In the genomic region with DNA sequence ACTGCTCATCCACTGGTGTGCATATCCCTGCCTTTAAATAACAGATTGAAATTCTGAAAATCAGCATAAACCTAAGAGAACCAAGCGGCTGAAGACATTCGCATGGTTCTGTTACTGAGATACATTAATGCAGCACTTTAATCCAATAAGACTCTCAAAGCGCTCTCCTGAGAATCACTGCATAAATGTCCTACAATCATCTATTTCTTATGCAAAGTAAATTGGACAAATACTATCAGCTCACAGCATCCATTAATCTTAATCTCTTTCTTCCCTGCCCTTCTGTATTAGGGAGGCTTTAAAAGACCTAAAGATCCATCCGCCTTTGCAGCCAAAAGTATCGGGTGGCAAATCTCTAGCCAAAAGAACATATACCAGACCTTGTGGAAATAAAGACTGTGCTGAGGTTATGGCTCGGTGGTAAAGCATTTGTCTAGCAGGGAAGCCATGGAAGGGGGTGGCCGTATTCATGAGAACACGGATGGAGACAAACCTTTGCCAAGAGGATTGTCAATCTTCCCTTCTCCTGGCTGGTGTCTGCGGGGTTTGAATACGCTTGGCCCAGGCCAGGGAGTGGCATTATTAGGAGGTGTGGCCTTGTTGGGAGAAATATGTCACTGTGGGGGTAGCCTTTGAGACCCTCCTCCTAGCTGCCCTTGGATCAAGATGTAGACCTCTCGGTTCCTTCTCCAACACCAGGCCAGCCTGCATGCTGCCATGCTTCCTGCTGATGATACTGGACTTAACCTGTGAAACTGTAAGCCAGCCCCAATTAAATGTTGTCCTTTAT, we compare ENCODE assay signal across 23 mouse cellular contexts. TPM values are rescaled to one million over a fixed set of nuclear protein-coding genes. Genes with fewer than 3 reads are reported as not detected.
A peak's percentile ranks its signal among the peaks of the same experiment; 100 is the strongest.
DNase-seq lines count a peak whose midpoint lies in the region; ATAC-seq and TF ChIP-seq lines count a peak whose summit lies in the region.
"Had no signal": no experiment of that assay in that cellular context is flagged by ENCODE, and none has a peak within 500 bp of the region (broad histone marks: within the 10 kb centered on the region; RNA-seq: fewer than 3 reads in every experiment).

No protein-coding gene starts in this region.

- H3K4me1 ChIP-seq in forebrain, embryonic 14.5 days (ENCODE audit: control insufficient read depth, insufficient read depth, low read length), result peaks cover 11% of the 10 kb centered on the region; the same call in 1 of the 2 replicates
- peaks cover 35% of the 10 kb centered on the region for H3K4me1 ChIP-seq in forebrain, embryonic 12.5 days
- peaks cover 28% of the 10 kb centered on the region for H3K4me1 ChIP-seq in midbrain, embryonic 10.5 days
- H3K4me1 ChIP-seq in midbrain, postnatal 0 days (ENCODE audit: insufficient read depth, low read length), result no peaks in the 10 kb centered on the region
- peaks cover 28% of the 10 kb centered on the region for H3K4me1 ChIP-seq in midbrain, embryonic 12.5 days

- no peak for TF ChIP-seq CTCF in midbrain, postnatal 0 days (IDR thresholded peaks at IDR 0.05)

- no peaks in the 10 kb centered on the region for H3K9me3 ChIP-seq in forebrain, embryonic 14.5 days (replicated peaks; ENCODE audit: control insufficient read depth, low read length)
- no peaks in the 10 kb centered on the region for H3K9me3 ChIP-seq in forebrain, embryonic 12.5 days
- H3K9me3 ChIP-seq in midbrain, embryonic 10.5 days (replicated peaks), result no peaks in the 10 kb centered on the region
- H3K9me3 ChIP-seq in midbrain, postnatal 0 days (ENCODE audit: low read length), result no peaks in the 10 kb centered on the region
- no peaks in the 10 kb centered on the region for H3K9me3 ChIP-seq in midbrain, embryonic 12.5 days
- H3K9me3 ChIP-seq: embryonic facial prominence, embryonic 15.5 days; G1E; heart, embryonic 10.5 days; intestine, embryonic 15.5 days had no signal

- H3K27me3 ChIP-seq in forebrain, embryonic 14.5 days (replicated peaks; ENCODE audit: control insufficient read depth, insufficient read depth, low read length), result no peaks in the 10 kb centered on the region
- no peaks in the 10 kb centered on the region for H3K27me3 ChIP-seq in forebrain, embryonic 12.5 days
- no peaks in the 10 kb centered on the region for H3K27me3 ChIP-seq in midbrain, embryonic 10.5 days (ENCODE audit: low read depth, poor library complexity, severe bottlenecking)
- H3K27me3 ChIP-seq in midbrain, postnatal 0 days (ENCODE audit: insufficient read depth, low read length), result no peaks in the 10 kb centered on the region
- H3K27me3 ChIP-seq in midbrain, embryonic 12.5 days, result no peaks in the 10 kb centered on the region
- H3K27me3 ChIP-seq: CH12.LX; embryonic facial prominence, embryonic 15.5 days; intestine, embryonic 15.5 days had no signal

- peak; percentile 33; the same call in 1 of the 2 replicates for ATAC-seq in forebrain, embryonic 14.5 days
- no peak for ATAC-seq in forebrain, embryonic 12.5 days (ENCODE audit: low FRiP score)
- no peak for ATAC-seq in midbrain, postnatal 0 days (ENCODE audit: low FRiP score)
- 0 out of 2 replicates have a peak, but pooled peaks have one; percentile 29 for ATAC-seq in midbrain, embryonic 12.5 days (ENCODE audit: low FRiP score, low read depth)
- ATAC-seq: intestine, embryonic 15.5 days had no signal

- no peak overlapping the region for H3K27ac ChIP-seq in forebrain, embryonic 14.5 days (ENCODE audit: low read depth, low read length)
- no peak overlapping the region for H3K27ac ChIP-seq in forebrain, embryonic 12.5 days
- H3K27ac ChIP-seq in midbrain, embryonic 10.5 days (replicated peaks), result 0 out of 2 replicates have a peak overlapping the region, but pooled peaks have one; percentile 33
- H3K27ac ChIP-seq in midbrain, postnatal 0 days (ENCODE audit: low read depth, low read length), result no peak overlapping the region
- peak overlapping the region; percentile 60 for H3K27ac ChIP-seq in midbrain, embryonic 12.5 days (replicated peaks)
- H3K27ac ChIP-seq: embryonic facial prominence, embryonic 15.5 days; heart, embryonic 10.5 days; intestine, embryonic 15.5 days; stomach, postnatal 0 days had no signal

- no peaks in the 10 kb centered on the region for H3K36me3 ChIP-seq in forebrain, embryonic 14.5 days (ENCODE audit: control insufficient read depth, insufficient read depth, low read length)
- no peaks in the 10 kb centered on the region for H3K36me3 ChIP-seq in forebrain, embryonic 12.5 days (replicated peaks)
- no peaks in the 10 kb centered on the region for H3K36me3 ChIP-seq in midbrain, embryonic 10.5 days
- H3K36me3 ChIP-seq in midbrain, postnatal 0 days (ENCODE audit: insufficient read depth, low read length), result no peaks in the 10 kb centered on the region
- H3K36me3 ChIP-seq in midbrain, embryonic 12.5 days, result no peaks in the 10 kb centered on the region
- H3K36me3 ChIP-seq: embryonic facial prominence, embryonic 15.5 days; heart, embryonic 10.5 days; intestine, embryonic 15.5 days had no signal

- no peak for DNase-seq in forebrain, embryonic 14.5 days (ENCODE audit: low spot score)
- DNase-seq in midbrain, embryonic 10.5 days (ENCODE audit: low spot score), result no peak
- no peak for DNase-seq in midbrain, postnatal 0 days (ENCODE audit: low spot score)
- no peak for DNase-seq in urinary bladder, adult 18-20 months (ENCODE audit: low spot score in 2 of 2)
- no peak for DNase-seq in embryo, embryonic 11 days
- DNase-seq: adrenal gland, adult 2 months; cerebellum, adult 18-20 months; cerebellum, postnatal 25 days; gastrocnemius, postnatal 10 days; heart, postnatal 4 days; kidney, adult 8-10 months; kidney, postnatal 14 days; layer of hippocampus, postnatal 36 days; lung, postnatal 4 days had no signal

- H3K4me2 ChIP-seq in forebrain, embryonic 14.5 days (ENCODE audit: low read length), result no peak overlapping the region
- H3K4me2 ChIP-seq in forebrain, embryonic 12.5 days, result no peak overlapping the region
- H3K4me2 ChIP-seq in midbrain, postnatal 0 days (ENCODE audit: low read depth, low read length, poor library complexity, severe bottlenecking), result no peak overlapping the region
- H3K4me2 ChIP-seq in midbrain, embryonic 12.5 days (replicated peaks), result no peak overlapping the region
- H3K4me2 ChIP-seq: embryonic facial prominence, embryonic 15.5 days; intestine, embryonic 15.5 days had no signal

- no peak overlapping the region for H3K9ac ChIP-seq in forebrain, embryonic 14.5 days (ENCODE audit: low read length)
- no peak overlapping the region for H3K9ac ChIP-seq in forebrain, embryonic 12.5 days
- H3K9ac ChIP-seq in midbrain, postnatal 0 days (replicated peaks; ENCODE audit: low read length, poor library complexity, severe bottlenecking), result no peak overlapping the region
- H3K9ac ChIP-seq in midbrain, embryonic 12.5 days (replicated peaks), result no peak overlapping the region
- H3K9ac ChIP-seq: embryonic facial prominence, embryonic 15.5 days; intestine, embryonic 15.5 days had no signal

- WGBS in forebrain, embryonic 14.5 days, result 59% methylated on average over 11 of the region's 11 CpGs
- 64% methylated on average over 11 of the region's 11 CpGs for WGBS in forebrain, embryonic 12.5 days
- 71% methylated on average over 11 of the region's 11 CpGs for WGBS in midbrain, embryonic 10.5 days
- 39% methylated on average over 11 of the region's 11 CpGs for WGBS in midbrain, postnatal 0 days
- WGBS in midbrain, embryonic 12.5 days, result 46% methylated on average over 11 of the region's 11 CpGs

- H3K4me3 ChIP-seq in forebrain, embryonic 14.5 days (ENCODE audit: low read depth, low read length), result no peak overlapping the region
- no peak overlapping the region for H3K4me3 ChIP-seq in forebrain, embryonic 12.5 days (replicated peaks)
- no peak overlapping the region for H3K4me3 ChIP-seq in midbrain, embryonic 10.5 days
- no peak overlapping the region for H3K4me3 ChIP-seq in midbrain, postnatal 0 days (ENCODE audit: low read depth, low read length)
- no peak overlapping the region for H3K4me3 ChIP-seq in midbrain, embryonic 12.5 days
- H3K4me3 ChIP-seq: embryonic facial prominence, embryonic 15.5 days; heart, embryonic 10.5 days; intestine, embryonic 15.5 days; myocyte had no signal

RNA-seq across cellular contexts. Expression of a gene that starts 10.3 kb away (rescaled TPM):
- 9.7 and 10.5 TPM in 2 replicates for polyA plus RNA-seq in forebrain, embryonic 14.5 days (2014; fragmentation: Nextera tagmentation; extraction: Ambion mirVana)
- 9.1 and 10.2 TPM in 2 replicates for polyA plus RNA-seq in forebrain, embryonic 12.5 days (2016; fragmentation: Nextera tagmentation; extraction: Ambion mirVana)
- 3.9 and 5.0 TPM in 2 replicates for polyA plus RNA-seq in midbrain, embryonic 10.5 days (2016; fragmentation: Nextera tagmentation; extraction: Ambion mirVana)
- 56.9 and 60.4 TPM in 2 replicates for total RNA-seq in midbrain, postnatal 0 days (2014; rRNA removed)
- polyA plus RNA-seq in midbrain, postnatal 0 days (2015; fragmentation: Nextera tagmentation; extraction: Ambion mirVana), result 9.6 and 9.7 TPM in 2 replicates
- 9.7 and 11.4 TPM in 2 replicates for polyA plus RNA-seq in midbrain, embryonic 12.5 days (2016; fragmentation: Nextera tagmentation; extraction: Ambion mirVana)

Comparison
In these comparisons a context has a peak if more than half of its experiments do, and no peak if none do; other contexts are left out.
1. ATAC-seq: peak in forebrain, embryonic 14.5 days (single experiment) and midbrain, embryonic 12.5 days (single experiment); none in forebrain, embryonic 12.5 days (single experiment) and midbrain, postnatal 0 days (single experiment).
2. H3K27ac ChIP-seq: peak in midbrain, embryonic 10.5 days (single experiment) and midbrain, embryonic 12.5 days (single experiment); none in forebrain, embryonic 14.5 days (single experiment), forebrain, embryonic 12.5 days (single experiment) and midbrain, postnatal 0 days (single experiment).